Comparison of ENCODE assay signal across 18 mouse cellular contexts in genomic region chr1:58722115-58722938, GRCm38 (mm10). TPM values are rescaled to one million over a fixed set of nuclear protein-coding genes. Genes with fewer than 3 reads are reported as not detected.
DNase-seq lines count a peak whose midpoint lies in the region; ATAC-seq and TF ChIP-seq lines count a peak whose summit lies in the region.
"Had no signal": no experiment of that assay in that cellular context is flagged by ENCODE, and none has a peak within 500 bp of the region (broad histone marks: within the 10 kb centered on the region; RNA-seq: fewer than 3 reads in every experiment).

No protein-coding gene starts in this region.

- no peaks in the 10 kb centered on the region for H3K27me3 ChIP-seq in liver, postnatal 0 days (ENCODE audit: insufficient read depth, low read length)
- H3K27me3 ChIP-seq in liver, embryonic 11.5 days (replicated peaks; ENCODE audit: control insufficient read depth, insufficient read depth, low read length), result no peaks in the 10 kb centered on the region
- H3K27me3 ChIP-seq: heart, embryonic 15.5 days; hindbrain, embryonic 15.5 days; lung, embryonic 15.5 days had no signal

- peak overlapping the region; percentile 87 for H3K27ac ChIP-seq in gastrocnemius, adult 2 months
- peak overlapping the region; percentile 48 for H3K27ac ChIP-seq in liver, postnatal 0 days (ENCODE audit: low read depth)
- no peak overlapping the region for H3K27ac ChIP-seq in liver, embryonic 11.5 days (ENCODE audit: low read depth, low read length)
- H3K27ac ChIP-seq: heart, embryonic 15.5 days; hindbrain, embryonic 15.5 days; lung, embryonic 15.5 days had no signal

- H3K4me1 ChIP-seq in liver, postnatal 0 days (ENCODE audit: insufficient read depth), result peaks cover 40% of the 10 kb centered on the region
- H3K4me1 ChIP-seq in liver, embryonic 11.5 days (replicated peaks; ENCODE audit: control insufficient read depth, insufficient read depth, low read length), result peaks cover 11% of the 10 kb centered on the region
- H3K4me1 ChIP-seq: hindbrain, embryonic 15.5 days had no signal

- H3K36me3 ChIP-seq in liver, postnatal 0 days (replicated peaks; ENCODE audit: insufficient read depth, low read length), result peaks cover 30% of the 10 kb centered on the region
- H3K36me3 ChIP-seq in liver, embryonic 11.5 days (ENCODE audit: control insufficient read depth, insufficient read depth, low read length), result peaks cover 5% of the 10 kb centered on the region; the same call in 1 of the 2 replicates
- H3K36me3 ChIP-seq: hindbrain, embryonic 15.5 days had no signal

- intact Hi-C loops in gastrocnemius, adult 2 months (cut with DNase I), result no loop called here

- H3K4me2 ChIP-seq in liver, postnatal 0 days (ENCODE audit: low read depth, low read length), result no peak overlapping the region
- H3K4me2 ChIP-seq in liver, embryonic 11.5 days, result no peak overlapping the region
- H3K4me2 ChIP-seq: heart, embryonic 15.5 days; hindbrain, embryonic 15.5 days; lung, embryonic 15.5 days had no signal

- TF ChIP-seq CTCF in gastrocnemius, adult 2 months (IDR thresholded peaks at IDR 0.05), result no peak
- TF ChIP-seq CTCF in liver, postnatal 0 days (IDR thresholded peaks at IDR 0.05; ENCODE audit: low read depth), result no peak

- H3K9me3 ChIP-seq in liver, postnatal 0 days (ENCODE audit: low read length), result no peaks in the 10 kb centered on the region
- no peaks in the 10 kb centered on the region for H3K9me3 ChIP-seq in liver, embryonic 11.5 days (ENCODE audit: control insufficient read depth, low read length)
- H3K9me3 ChIP-seq: heart, embryonic 15.5 days; hindbrain, embryonic 15.5 days; lung, embryonic 15.5 days had no signal

- H3K4me3 ChIP-seq in gastrocnemius, adult 2 months, result peak overlapping the region; percentile 46
- H3K4me3 ChIP-seq in liver, postnatal 0 days (ENCODE audit: low read depth, low read length), result no peak overlapping the region
- H3K4me3 ChIP-seq in liver, embryonic 11.5 days (ENCODE audit: low read depth, low read length), result no peak overlapping the region
- H3K4me3 ChIP-seq: erythroblast, embryonic 14.5 days; heart, embryonic 15.5 days; hindbrain, embryonic 15.5 days; lung, embryonic 15.5 days had no signal

- WGBS in liver, postnatal 0 days (ENCODE audit: insufficient replicate concordance), result 73% methylated on average over 11 of the region's 11 CpGs
- 78% methylated on average over 11 of the region's 11 CpGs for WGBS in liver, embryonic 11.5 days

- no peak for TF ChIP-seq EP300 in liver, postnatal 0 days (IDR thresholded peaks at IDR 0.05; ENCODE audit: low read depth)

- DNase-seq in gastrocnemius, adult 2 months, result peak; percentile 34
- no peak for DNase-seq in gastrocnemius, postnatal 25 days
- no peak for DNase-seq in liver, postnatal 0 days
- DNase-seq in liver, embryonic 11.5 days (ENCODE audit: low spot score), result no peak
- DNase-seq in Muller cell, postnatal 12 days (ENCODE audit: inconsistent ontology term), result no peak
- DNase-seq in urinary bladder, postnatal 25 days (ENCODE audit: low spot score), result no peak
- DNase-seq: cerebellum, postnatal 10 days; forebrain, postnatal 0 days; gastrocnemius, postnatal 14 days; thymus, adult 18-20 months had no signal

- ATAC-seq in liver, postnatal 0 days, result no peak
- ATAC-seq in liver, embryonic 11.5 days (replicated peaks; ENCODE audit: low FRiP score), result no peak
- peak; percentile 25 for ATAC-seq in CD4-positive, CD25-positive, alpha-beta regulatory T cell, adult 4 months
- ATAC-seq in inflammation-experienced regulatory T-cells, adult 6 months, result peak; percentile 26
- ATAC-seq: forebrain, postnatal 0 days had no signal

- no peak overlapping the region for H3K9ac ChIP-seq in liver, postnatal 0 days (replicated peaks)
- no peak overlapping the region for H3K9ac ChIP-seq in liver, embryonic 11.5 days (ENCODE audit: low read depth, low read length)
- H3K9ac ChIP-seq: forebrain, postnatal 0 days; heart, embryonic 15.5 days; hindbrain, embryonic 15.5 days; lung, embryonic 15.5 days had no signal

RNA-seq across cellular contexts. Expression of gene Cflar, which starts 11.0 kb away (rescaled TPM):
- total RNA-seq in gastrocnemius, adult 2 months (2021), result 10 to 100 TPM; 38.8 to 58.6 TPM
- total RNA-seq in gastrocnemius, postnatal 25 days (2021), result 10 to 100 TPM; 40.0 to 41.4 TPM
- 29.6 and 30.2 TPM in 2 replicates for polyA plus RNA-seq in liver, postnatal 0 days (2015; fragmentation: Nextera tagmentation; extraction: Ambion mirVana)
- polyA plus RNA-seq in liver, embryonic 11.5 days (2014; fragmentation: Nextera tagmentation; extraction: Ambion mirVana), result 18.6 and 20.4 TPM in 2 replicates
- 100 to 1,000 TPM; 158 to 204 TPM for polyA plus RNA-seq in CD4-positive, CD25-positive, alpha-beta regulatory T cell, adult 4 months (2017; shearing (Covaris generic))
- 100 to 1,000 TPM; 124 to 177 (median 175) TPM for polyA plus RNA-seq in inflammation-experienced regulatory T-cells, adult 6 months (2017; shearing (Covaris generic))

RNA-seq across cellular contexts. Expression of gene Als2cr12, which starts 26.5 kb away (rescaled TPM):
- not detected for total RNA-seq in gastrocnemius, adult 2 months (2021)
- not detected for total RNA-seq in gastrocnemius, postnatal 25 days (2021)
- not detected in 2 replicates for polyA plus RNA-seq in liver, postnatal 0 days (2015; fragmentation: Nextera tagmentation; extraction: Ambion mirVana)
- not detected in 2 replicates for polyA plus RNA-seq in liver, embryonic 11.5 days (2014; fragmentation: Nextera tagmentation; extraction: Ambion mirVana)
- under 1 TPM in 1 of 2 experiments, not detected in 1; 0.16 TPM for polyA plus RNA-seq in CD4-positive, CD25-positive, alpha-beta regulatory T cell, adult 4 months (2017; shearing (Covaris generic))
- polyA plus RNA-seq in inflammation-experienced regulatory T-cells, adult 6 months (2017; shearing (Covaris generic)), result not detected
- total RNA-seq: forebrain, postnatal 0 days; gastrocnemius, postnatal 14 days; layer of hippocampus, postnatal 14 days; megakaryocyte-erythroid progenitor cell, adult 5-6 weeks had no signal
- polyA plus RNA-seq: erythroblast, embryonic 14.5 days; heart, embryonic 15.5 days; hindbrain, embryonic 15.5 days had no signal

Comparison
In these comparisons a context has a peak if more than half of its experiments do, and no peak if none do; other contexts are left out.
1. ATAC-seq: peak in CD4-positive, CD25-positive, alpha-beta regulatory T cell, adult 4 months (single experiment) and inflammation-experienced regulatory T-cells, adult 6 months (single experiment); none in liver, postnatal 0 days (single experiment) and liver, embryonic 11.5 days (single experiment).